ENCODE assay signal across 8 mouse cellular contexts in the genomic region with DNA sequence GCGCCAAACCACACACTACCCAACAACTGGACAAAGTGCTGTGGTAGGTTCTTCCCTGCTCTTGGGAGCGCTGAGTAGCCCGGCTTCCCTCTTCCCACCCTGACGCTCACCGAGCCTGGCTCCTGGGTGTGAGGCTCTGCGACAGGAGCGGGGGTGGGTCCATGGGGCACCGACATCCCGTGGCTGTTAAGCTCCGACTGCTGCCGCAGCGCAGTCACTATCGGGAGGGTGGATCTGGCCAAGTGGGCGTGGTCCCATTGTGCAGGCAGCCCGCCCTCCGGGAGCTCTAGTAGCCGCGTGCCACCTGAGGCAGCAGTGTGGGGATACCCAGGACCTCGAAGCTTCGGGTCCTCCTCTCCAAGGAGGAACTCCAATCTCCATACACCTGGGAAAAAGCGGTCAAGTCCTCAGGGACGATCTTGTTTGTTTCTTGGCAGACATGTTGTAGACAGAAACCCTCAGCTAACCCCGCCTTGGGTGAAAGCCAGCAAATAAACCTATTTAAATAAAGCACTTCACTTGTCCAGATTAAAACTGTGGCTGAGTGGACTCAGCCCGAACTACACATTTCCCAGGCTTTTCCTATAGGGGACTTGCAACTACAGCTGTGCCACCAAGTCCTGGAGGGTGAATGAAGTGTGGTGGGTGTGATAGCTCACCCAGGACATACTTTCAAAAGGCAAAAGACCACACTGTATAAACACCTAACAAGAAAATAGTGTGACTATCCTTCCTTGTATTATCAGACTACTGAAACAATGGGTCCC. TPM values are rescaled to one million over a fixed set of nuclear protein-coding genes. Genes with fewer than 3 reads are reported as not detected.
DNase-seq lines count a peak whose midpoint lies in the region; ATAC-seq and TF ChIP-seq lines count a peak whose summit lies in the region.

A gene (minus strand): TSS at position 199 of the 767 bp plus-strand sequence.

- H3K4me1 ChIP-seq in embryonic fibroblast, embryonic 13.5 days (ENCODE audit: control insufficient read depth, insufficient read depth, low read length) = no peaks in the 10 kb centered on the region
- H3K4me1 ChIP-seq in heart, embryonic 13.5 days = peaks cover 43% of the 10 kb centered on the region
- H3K4me1 ChIP-seq in kidney, embryonic 16.5 days (ENCODE audit: insufficient read depth, low read length) = peaks cover 5% of the 10 kb centered on the region; the same call in 1 of the 2 replicates
- peaks cover 32% of the 10 kb centered on the region for H3K4me1 ChIP-seq in liver, embryonic 16.5 days (ENCODE audit: control insufficient read depth, low read depth, low read length)
- H3K4me1 ChIP-seq in neural tube, embryonic 13.5 days (replicated peaks) = peaks cover 11% of the 10 kb centered on the region
- peaks cover 9% of the 10 kb centered on the region for H3K4me1 ChIP-seq in testis, adult 2 months (ENCODE audit: control insufficient read depth, insufficient read depth, low read length)

- H3K4me2 ChIP-seq in heart, embryonic 13.5 days = peak within 1 kb of the TSS; percentile 79
- H3K4me2 ChIP-seq in kidney, embryonic 16.5 days (replicated peaks; ENCODE audit: low read depth, low read length) = peak within 1 kb of the TSS; percentile 64
- peak within 1 kb of the TSS; percentile 85 for H3K4me2 ChIP-seq in liver, embryonic 16.5 days (ENCODE audit: low read depth, low read length)
- H3K4me2 ChIP-seq in neural tube, embryonic 13.5 days = peak within 1 kb of the TSS; percentile 84

- H3K27ac ChIP-seq in embryonic fibroblast, embryonic 13.5 days (ENCODE audit: insufficient read depth, low read length) = no peak within 1 kb of the TSS
- no peak within 1 kb of the TSS; the same call in 1 of the 2 replicates for H3K27ac ChIP-seq in heart, embryonic 13.5 days (replicated peaks)
- no peak within 1 kb of the TSS for H3K27ac ChIP-seq in kidney, embryonic 16.5 days (ENCODE audit: low read length)
- peak within 1 kb of the TSS; percentile 99 for H3K27ac ChIP-seq in liver, embryonic 16.5 days (ENCODE audit: low read length)
- H3K27ac ChIP-seq in neural tube, embryonic 13.5 days (replicated peaks) = no peak within 1 kb of the TSS
- H3K27ac ChIP-seq in testis, adult 2 months (ENCODE audit: control insufficient read depth, insufficient read depth, low read depth, low read length) = no peak within 1 kb of the TSS

- WGBS in heart, embryonic 13.5 days = 2% methylated on average over 24 of the region's 24 CpGs
- WGBS in kidney, embryonic 16.5 days = 3% methylated on average over 24 of the region's 24 CpGs
- 2% methylated on average over 24 of the region's 24 CpGs for WGBS in liver, embryonic 16.5 days (ENCODE audit: insufficient replicate concordance)
- WGBS in neural tube, embryonic 13.5 days = 4% methylated on average over 24 of the region's 24 CpGs

- 0 out of 2 replicates have a peak, but pooled peaks cover 4% of the 10 kb centered on the region for H3K9me3 ChIP-seq in heart, embryonic 13.5 days
- no peaks in the 10 kb centered on the region; the same call in 1 of the 2 replicates for H3K9me3 ChIP-seq in kidney, embryonic 16.5 days (ENCODE audit: low read length)
- no peaks in the 10 kb centered on the region for H3K9me3 ChIP-seq in liver, embryonic 16.5 days (replicated peaks; ENCODE audit: control insufficient read depth, low read length)
- H3K9me3 ChIP-seq in neural tube, embryonic 13.5 days = no peaks in the 10 kb centered on the region

- no peak for TF ChIP-seq CTCF in embryonic fibroblast, embryonic 13.5 days (IDR thresholded peaks at IDR 0.05; ENCODE audit: borderline replicate concordance, insufficient read depth, low read length)
- TF ChIP-seq CTCF in testis, adult 2 months (IDR thresholded peaks at IDR 0.05; ENCODE audit: control insufficient read depth, insufficient read depth, insufficient replicate concordance, low read depth, low read length) = no peak

- peak within 1 kb of the TSS; percentile 79 for H3K9ac ChIP-seq in heart, embryonic 13.5 days
- H3K9ac ChIP-seq in kidney, embryonic 16.5 days (replicated peaks; ENCODE audit: low read length) = peak within 1 kb of the TSS; percentile 19; the same call in 1 of the 2 replicates
- peak within 1 kb of the TSS; percentile 91 for H3K9ac ChIP-seq in liver, embryonic 16.5 days (ENCODE audit: low read depth, low read length)
- H3K9ac ChIP-seq in neural tube, embryonic 13.5 days = peak within 1 kb of the TSS; percentile 71

- peak within 1 kb of the TSS; percentile 21; the same call in 1 of the 2 replicates for H3K4me3 ChIP-seq in embryonic fibroblast, embryonic 13.5 days (ENCODE audit: insufficient read depth, low read length)
- H3K4me3 ChIP-seq in heart, embryonic 13.5 days = peak within 1 kb of the TSS; percentile 49
- H3K4me3 ChIP-seq in kidney, embryonic 16.5 days (ENCODE audit: low read length) = peak within 1 kb of the TSS; percentile 33
- peak within 1 kb of the TSS; percentile 85 for H3K4me3 ChIP-seq in liver, embryonic 16.5 days (ENCODE audit: low read depth, low read length)
- peak within 1 kb of the TSS; percentile 40 for H3K4me3 ChIP-seq in neural tube, embryonic 13.5 days
- H3K4me3 ChIP-seq in testis, adult 2 months (ENCODE audit: control insufficient read depth, low read depth, low read length) = peak within 1 kb of the TSS; percentile 65

- peak; percentile 38 to 43 for DNase-seq in CD8-positive naive resting alpha-beta T cell, adult 2 months (ENCODE audit: low read depth in 2 of 2, low spot score in 2 of 2)
- peak; percentile 61 for DNase-seq in brain, adult 2 months (ENCODE audit: low read depth, low spot score)

- ATAC-seq in heart, embryonic 13.5 days (ENCODE audit: extremely low read depth, insufficient number of reproducible peaks, low FRiP score, low TSS enrichment) = peak; percentile 79
- ATAC-seq in kidney, embryonic 16.5 days (ENCODE audit: low FRiP score, low TSS enrichment) = peak; percentile 94
- ATAC-seq in liver, embryonic 16.5 days (ENCODE audit: low read depth) = peak; percentile 86
- peak; percentile 89 for ATAC-seq in neural tube, embryonic 13.5 days (ENCODE audit: low read depth)

- no peak for TF ChIP-seq POLR2A in embryonic fibroblast, embryonic 13.5 days (IDR thresholded peaks at IDR 0.05; ENCODE audit: low read depth, low read length)
- TF ChIP-seq POLR2A in testis, adult 2 months (IDR thresholded peaks at IDR 0.05; ENCODE audit: control insufficient read depth, low read depth, low read length) = peak; percentile 12; the same call in 1 of the 2 replicates

- peaks cover 11% of the 10 kb centered on the region for H3K36me3 ChIP-seq in heart, embryonic 13.5 days
- peaks cover 9% of the 10 kb centered on the region for H3K36me3 ChIP-seq in kidney, embryonic 16.5 days (ENCODE audit: insufficient read depth, low read length)
- H3K36me3 ChIP-seq in liver, embryonic 16.5 days (ENCODE audit: control insufficient read depth, insufficient read depth) = peaks cover 5% of the 10 kb centered on the region; the same call in 1 of the 2 replicates
- H3K36me3 ChIP-seq in neural tube, embryonic 13.5 days = peaks cover 10% of the 10 kb centered on the region
- H3K36me3 ChIP-seq in testis, adult 2 months (ENCODE audit: control insufficient read depth, insufficient read depth, low read length) = no peaks in the 10 kb centered on the region

- no peaks in the 10 kb centered on the region for H3K27me3 ChIP-seq in heart, embryonic 13.5 days (replicated peaks)
- peaks cover 10% of the 10 kb centered on the region; the same call in 1 of the 2 replicates for H3K27me3 ChIP-seq in kidney, embryonic 16.5 days (ENCODE audit: insufficient read depth, low read length)
- no peaks in the 10 kb centered on the region for H3K27me3 ChIP-seq in liver, embryonic 16.5 days (ENCODE audit: control insufficient read depth, insufficient read depth, low read depth, low read length)
- H3K27me3 ChIP-seq in neural tube, embryonic 13.5 days = 0 out of 2 replicates have a peak, but pooled peaks cover 5% of the 10 kb centered on the region
- H3K27me3 ChIP-seq in testis, adult 2 months (ENCODE audit: control insufficient read depth, insufficient read depth, low read length) = no peaks in the 10 kb centered on the region

RNA-seq across cellular contexts. Expression of the gene that starts here (rescaled TPM):
- polyA plus RNA-seq in embryonic fibroblast, embryonic 13.5 days (2011; ENCODE audit: insufficient read length, low read depth, missing spikeins) = 0.27 and 0.28 TPM in 2 replicates
- polyA plus RNA-seq in heart, embryonic 13.5 days (2015; fragmentation: Nextera tagmentation; extraction: Ambion mirVana) = 3.3 and 4.4 TPM in 2 replicates
- polyA plus RNA-seq in kidney, embryonic 16.5 days (2015; fragmentation: Nextera tagmentation; extraction: Ambion mirVana) = 0.97 and 1.0 TPM in 2 replicates
- polyA plus RNA-seq in liver, embryonic 16.5 days (2015; fragmentation: Nextera tagmentation; extraction: Ambion mirVana) = 60.8 and 63.3 TPM in 2 replicates
- 2.8 and 3.2 TPM in 2 replicates for polyA plus RNA-seq in neural tube, embryonic 13.5 days (2015; fragmentation: Nextera tagmentation; extraction: Ambion mirVana)
- polyA plus RNA-seq in testis, adult 2 months (2012; rRNA removed) = 4.4 and 5.0 TPM in 2 replicates

Comparison
In these comparisons a context has a peak if more than half of its experiments do, and no peak if none do; other contexts are left out.
1. RNA of the gene that starts here (polyA plus RNA-seq): 60.8 to 63.3 TPM in liver, embryonic 16.5 days; 4.4 to 5.0 TPM in testis, adult 2 months, 3.3 to 4.4 TPM in heart, embryonic 13.5 days, 2.8 to 3.2 TPM in neural tube, embryonic 13.5 days, 0.97 to 1.0 TPM in kidney, embryonic 16.5 days and 0.27 to 0.28 TPM in embryonic fibroblast, embryonic 13.5 days; every median in the first group is over 10 times any median in the second.
2. H3K4me3 ChIP-seq: peak in every context shown above with its lines; median percentile 85 in liver, embryonic 16.5 days; 65 in testis, adult 2 months; 49 in heart, embryonic 13.5 days; 40 in neural tube, embryonic 13.5 days; 33 in kidney, embryonic 16.5 days; 21 in embryonic fibroblast, embryonic 13.5 days.
3. H3K9ac ChIP-seq: peak in every context shown above with its lines; median percentile 91 in liver, embryonic 16.5 days; 79 in heart, embryonic 13.5 days; 71 in neural tube, embryonic 13.5 days; 19 in kidney, embryonic 16.5 days.
4. Peak in every context shown above with its lines, with median percentiles within 50 percentile points of each other: ATAC-seq and H3K4me2 ChIP-seq.